Mouse (Mus musculus): ENCODE measurements at regions not wholly inside any gene's neighbourhood (a gene's known extent, or its start where the extent isn't known, plus 50 kb on each side); places are given as distances from the start of the nearest gene placed in this dataset.

GRCm38 (mm10) chr3:150328811-150329210 is 1108.9 kb upstream of the Adgrl4 start:
- TF ChIP-seq CTCF (IDR thresholded peaks at IDR 0.05) (no peak), EP300 (IDR thresholded peaks at IDR 0.05; ENCODE audit: insufficient read depth, low read depth, low read length) (no peak)
